Mouse (Mus musculus) MEL (cell line): ENCODE data around the gene Plekhg4. TPM values are rescaled to one million over a fixed set of nuclear protein-coding genes. Genes with fewer than 3 reads are reported as not detected.
A peak's percentile ranks its signal among the peaks of the same experiment; 100 is the strongest.

Source experiments
- DNase-seq: peaks from one replicate; pipeline ENCODE4 v3.0.0; 2011; ENCODE audit warnings: low read depth, low spot score
- H3K27ac ChIP-seq: 2 replicates; pipeline ENCODE4 v1.5.1; 2012; ENCODE audit warnings: low read depth, mild to moderate bottlenecking, control low read depth, low read length, moderate library complexity; ENCODE audit not compliant: control insufficient read depth
- H3K27me3 ChIP-seq, 2 experiments: fragments of 150-350 bp in 1 of 2; sonication (generic) in 1 of 2; 2 replicates each; pipeline ENCODE4 v1.6.1; 2012; ENCODE audit warnings: low read length in 2 of 2, mild to moderate bottlenecking in 2 of 2, improper control_type of control experiment in 1 of 2, moderate library complexity in 1 of 2; ENCODE audit not compliant: insufficient read depth in 2 of 2, control insufficient read depth in 1 of 2
- H3K36me3 ChIP-seq, 2 experiments: 2 replicates each; pipeline ENCODE4 v1.6.1; 2012 to 2014; ENCODE audit warnings: low read length in 2 of 2, improper control_type of control experiment in 1 of 2, inconsistent platforms in 1 of 2, mild to moderate bottlenecking in 1 of 2; ENCODE audit not compliant: insufficient read depth in 2 of 2, control insufficient read depth in 1 of 2
- H3K4me1 ChIP-seq, 2 experiments: fragments of 150-350 bp in 1 of 2; sonication (generic) in 1 of 2; 2 replicates each; pipeline ENCODE4 v1.6.1; 2012; ENCODE audit warnings: low read length in 2 of 2, improper control_type of control experiment in 1 of 2, mild to moderate bottlenecking in 1 of 2; ENCODE audit not compliant: insufficient read depth in 2 of 2, control insufficient read depth in 1 of 2
- H3K4me3 ChIP-seq, 2 experiments: fragments of 150-350 bp in 1 of 2; sonication (generic) in 1 of 2; 2 replicates each; pipeline ENCODE4 v1.5.1; 2012; ENCODE audit warnings: low read depth in 2 of 2, low read length in 2 of 2, mild to moderate bottlenecking in 2 of 2, moderate library complexity in 2 of 2, control low read depth in 1 of 2, improper control_type of control experiment in 1 of 2; ENCODE audit not compliant: control insufficient read depth in 1 of 2, insufficient read depth in 1 of 2
- H3K79me2 ChIP-seq: 2 replicates; pipeline ENCODE4 v1.6.1; 2012; ENCODE audit warnings: mild to moderate bottlenecking, low read length, moderate library complexity; ENCODE audit not compliant: control insufficient read depth, poor library complexity, insufficient read depth
- H3K9ac ChIP-seq: 2 replicates; pipeline ENCODE4 v1.6.1; 2012; ENCODE audit warnings: low read depth, mild to moderate bottlenecking, control low read depth, low read length, moderate library complexity; ENCODE audit not compliant: control insufficient read depth, poor library complexity, severe bottlenecking
- H3K9me3 ChIP-seq: fragments of 150-350 bp; sonication (generic); replicated peaks from 2 replicates; pipeline ENCODE4 v1.6.1; 2012; ENCODE audit warnings: mild to moderate bottlenecking, low read length, improper control_type of control experiment, moderate library complexity; ENCODE audit not compliant: insufficient read depth
- BHLHE40 ChIP-seq: IDR thresholded peaks from 2 replicates; pipeline ENCODE4 v1.6.1; 2012; ENCODE audit warnings: low read depth, mild to moderate bottlenecking, inconsistent platforms, low read length, improper control_type of control experiment, borderline replicate concordance
- CHD2 ChIP-seq: IDR thresholded peaks from 2 replicates; pipeline ENCODE4 v1.6.1; 2011; ENCODE audit warnings: low read length, improper control_type of control experiment
- CTCF ChIP-seq, 3 experiments: IDR thresholded peaks in 2 of 3; conservative IDR thresholded peaks in 1 of 3; 2 replicates each; pipeline ENCODE4 v1.5.1; 2011 to 2012; ENCODE audit warnings: low read length in 3 of 3, low read depth in 2 of 3, mild to moderate bottlenecking in 2 of 3, improper control_type of control experiment in 1 of 3, inconsistent platforms in 1 of 3, mixed read lengths in 1 of 3, moderate library complexity in 1 of 3; ENCODE audit not compliant: control insufficient read depth in 1 of 3, insufficient read depth in 1 of 3, poor library complexity in 1 of 3, severe bottlenecking in 1 of 3
- EP300 ChIP-seq, 2 experiments: IDR thresholded peaks; 2 replicates each; pipeline ENCODE4 v1.6.1; 2011; ENCODE audit warnings: improper control_type of control experiment in 2 of 2, low read length in 2 of 2, low read depth in 1 of 2, mild to moderate bottlenecking in 1 of 2
- ETS1 ChIP-seq: IDR thresholded peaks from 2 replicates; pipeline ENCODE4 v1.6.1; 2012; ENCODE audit warnings: low read depth, mild to moderate bottlenecking, inconsistent platforms, low read length, improper control_type of control experiment, moderate library complexity
- GABPA ChIP-seq: IDR thresholded peaks from 2 replicates; pipeline ENCODE4 v1.6.1; 2012; ENCODE audit warnings: low read depth, mild to moderate bottlenecking, inconsistent platforms, low read length, improper control_type of control experiment, moderate library complexity
- GATA1 ChIP-seq: IDR thresholded peaks from 2 replicates; pipeline ENCODE4 v1.6.1; 2011; ENCODE audit warnings: low read depth, low read length, improper control_type of control experiment
- JUND ChIP-seq: IDR thresholded peaks from 2 replicates; pipeline ENCODE4 v1.6.1; 2011; ENCODE audit warnings: low read depth, mild to moderate bottlenecking, improper control_type of control experiment, low read length
- MEF2A ChIP-seq: IDR thresholded peaks from 2 replicates; pipeline ENCODE4 v1.6.1; 2014; ENCODE audit warnings: low read depth, mild to moderate bottlenecking, inconsistent platforms, low read length, improper control_type of control experiment; ENCODE audit not compliant: poor library complexity, insufficient replicate concordance, severe bottlenecking; ENCODE audit errors: extremely low read depth
- MXI1 ChIP-seq: IDR thresholded peaks from 2 replicates; pipeline ENCODE4 v1.6.1; 2011; ENCODE audit warnings: mild to moderate bottlenecking, low read depth, low read length, improper control_type of control experiment
- MYC ChIP-seq: IDR thresholded peaks from 2 replicates; pipeline ENCODE4 v1.6.1; 2011; ENCODE audit warnings: low read depth, mild to moderate bottlenecking, low read length, improper control_type of control experiment, moderate library complexity
- NELFE ChIP-seq: IDR thresholded peaks from 2 replicates; pipeline ENCODE4 v1.6.1; 2011; ENCODE audit warnings: low read depth, low read length, improper control_type of control experiment
- NRF1 ChIP-seq: IDR thresholded peaks from 2 replicates; pipeline ENCODE4 v1.6.1; 2014; ENCODE audit warnings: low read depth, mild to moderate bottlenecking, inconsistent platforms, low read length, improper control_type of control experiment, moderate library complexity; ENCODE audit not compliant: poor library complexity, insufficient read depth, severe bottlenecking
- POLR2A ChIP-seq, 2 experiments: IDR thresholded peaks; 2 replicates each; pipeline ENCODE4 v1.6.1; 2011 to 2012; ENCODE audit warnings: low read length in 2 of 2, mild to moderate bottlenecking in 2 of 2, control low read depth in 1 of 2, improper control_type of control experiment in 1 of 2, low read depth in 1 of 2, moderate library complexity in 1 of 2; ENCODE audit not compliant: control insufficient read depth in 1 of 2, insufficient read depth in 1 of 2, poor library complexity in 1 of 2
- POLR2AphosphoS2 ChIP-seq: IDR thresholded peaks from 2 replicates; pipeline ENCODE4 v1.6.1; 2011; ENCODE audit warnings: low read length, improper control_type of control experiment
- POLR2AphosphoS5 ChIP-seq: IDR thresholded peaks from 2 replicates; pipeline ENCODE4 v1.6.1; 2012; ENCODE audit warnings: low read depth, borderline replicate concordance, mild to moderate bottlenecking, inconsistent platforms, low read length, moderate library complexity, mixed read lengths
- RAD21 ChIP-seq: IDR thresholded peaks from 2 replicates; pipeline ENCODE4 v1.6.1; 2011; ENCODE audit warnings: mild to moderate bottlenecking, low read depth, low read length, improper control_type of control experiment
- RCOR1 ChIP-seq: IDR thresholded peaks from 2 replicates; pipeline ENCODE4 v1.6.1; 2012; ENCODE audit warnings: low read depth, mild to moderate bottlenecking, inconsistent platforms, low read length, improper control_type of control experiment
- SIN3A ChIP-seq: IDR thresholded peaks from 2 replicates; pipeline ENCODE4 v1.6.1; 2012; ENCODE audit warnings: low read length, improper control_type of control experiment, inconsistent platforms
- TAL1 ChIP-seq: IDR thresholded peaks from 2 replicates; pipeline ENCODE4 v1.6.1; 2012; ENCODE audit warnings: mild to moderate bottlenecking, inconsistent platforms, low read length, moderate library complexity, mixed read lengths
- TBP ChIP-seq: IDR thresholded peaks from 2 replicates; pipeline ENCODE4 v1.8.0; 2011; ENCODE audit warnings: low read depth, low read length, improper control_type of control experiment
- UBTF ChIP-seq: IDR thresholded peaks from 2 replicates; pipeline ENCODE4 v1.6.1; 2012; ENCODE audit warnings: low read depth, mild to moderate bottlenecking, inconsistent platforms, low read length, improper control_type of control experiment, moderate library complexity, borderline replicate concordance; ENCODE audit not compliant: insufficient read depth
- USF1 ChIP-seq: IDR thresholded peaks from 2 replicates; pipeline ENCODE4 v1.6.1; 2014; ENCODE audit warnings: low read depth, mild to moderate bottlenecking, inconsistent platforms, low read length, improper control_type of control experiment, moderate library complexity
- ZC3H11A ChIP-seq: IDR thresholded peaks from 2 replicates; pipeline ENCODE4 v1.6.1; 2012; ENCODE audit warnings: low read depth, mild to moderate bottlenecking, inconsistent platforms, low read length, improper control_type of control experiment
- ZMIZ1 ChIP-seq: IDR thresholded peaks from 2 replicates; pipeline ENCODE4 v1.6.1; 2012; ENCODE audit warnings: low read depth, mild to moderate bottlenecking, inconsistent platforms, low read length, improper control_type of control experiment, moderate library complexity
- ZNF384 ChIP-seq: IDR thresholded peaks from 2 replicates; pipeline ENCODE4 v1.6.1; 2012; ENCODE audit warnings: low read depth, mild to moderate bottlenecking, inconsistent platforms, low read length, improper control_type of control experiment
- polyA plus RNA-seq, 2 experiments: library from polyadenylated mRNA; stranded (reverse) in 1 of 2; unstranded in 1 of 2; fragments of >175 nt in 1 of 2; fragments of >200 nt in 1 of 2; gene quantifications; 2 replicates each; pipeline versions ENCODE4 v1.2.1 to v1.2.4; 2012; ENCODE audit warnings: low replicate concordance in 2 of 2, low read depth in 1 of 2; ENCODE audit not compliant: insufficient read length in 2 of 2, insufficient read depth in 1 of 2, missing spikeins in 1 of 2
- total RNA-seq: library from RNA; depleted of rRNA; stranded (reverse); fragments of 300-350 nt; gene quantifications from 2 replicates; pipeline ENCODE4 v1.2.3, GENCODE M21; 2012

Gene Plekhg4
- total and polyA plus RNA-seq, 3 experiments = 0.10 TPM; not detected in 2

DNA sequence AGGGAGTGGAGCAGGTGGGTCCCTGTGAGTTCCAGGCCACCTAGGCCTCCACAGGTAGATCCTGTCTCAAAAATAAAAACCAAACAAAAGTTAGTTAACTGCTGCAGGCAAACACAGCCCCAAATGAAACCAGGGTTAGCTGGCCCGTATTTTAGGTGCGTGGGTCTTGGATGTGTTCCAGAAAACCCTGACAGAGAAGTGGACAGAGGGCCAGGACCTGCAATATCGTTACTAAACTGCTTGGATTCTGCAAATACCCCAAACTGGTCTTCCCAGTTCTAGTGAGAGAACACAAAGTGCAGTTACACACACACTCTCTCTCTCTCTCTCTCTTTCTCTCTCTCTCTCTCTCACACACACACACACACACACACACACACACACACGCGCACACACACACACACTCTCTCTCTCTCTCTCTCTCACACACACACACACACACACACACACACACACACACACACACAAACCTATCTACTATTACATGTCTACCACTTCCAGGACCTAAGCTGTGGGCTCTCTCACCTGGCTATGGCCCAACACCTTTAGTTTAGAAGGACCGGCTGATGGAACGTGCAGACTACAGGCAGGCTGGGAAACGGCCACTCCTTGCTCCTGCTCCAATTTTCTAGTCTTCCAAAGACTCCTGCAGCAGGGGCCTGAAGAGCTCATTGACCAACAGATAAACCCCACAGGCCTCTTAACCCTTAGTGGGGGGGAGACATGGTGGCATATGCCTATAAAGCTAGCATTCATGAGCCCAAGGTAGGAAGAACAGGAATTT lies 29.1 kb upstream of the Plekhg4 start:
- no peak for TF ChIP-seq MYC
- no peak for TF ChIP-seq GATA1
- TF ChIP-seq NELFE = no peak
- TF ChIP-seq POLR2A (IDR thresholded peaks at IDR 0.05; ENCODE audit: control insufficient read depth in 1 of 2, insufficient read depth in 1 of 2, low read depth in 1 of 2, low read length in 2 of 2, poor library complexity in 1 of 2) = no peak
- Histone ChIP-seq H3K27me3 (peaks cover 1 to 2% of the 10 kb centered on the region in 2 experiments; a peak in 1 of 4 replicates), H3K9ac (no peak overlapping the region), H3K27ac (peak overlapping the region; percentile 30), H3K9me3 (no peaks in the 10 kb centered on the region), H3K36me3 (peaks cover 0 to 44% of the 10 kb centered on the region in 2 experiments; a peak in 2 of 4 replicates), H3K4me1 (peaks cover 18 to 62% of the 10 kb centered on the region in 2 experiments), H3K79me2 (peaks cover 4% of the 10 kb centered on the region; the same call in 1 of the 2 replicates), H3K4me3 (no peak overlapping the region)
- no peak for DNase-seq

DNA sequence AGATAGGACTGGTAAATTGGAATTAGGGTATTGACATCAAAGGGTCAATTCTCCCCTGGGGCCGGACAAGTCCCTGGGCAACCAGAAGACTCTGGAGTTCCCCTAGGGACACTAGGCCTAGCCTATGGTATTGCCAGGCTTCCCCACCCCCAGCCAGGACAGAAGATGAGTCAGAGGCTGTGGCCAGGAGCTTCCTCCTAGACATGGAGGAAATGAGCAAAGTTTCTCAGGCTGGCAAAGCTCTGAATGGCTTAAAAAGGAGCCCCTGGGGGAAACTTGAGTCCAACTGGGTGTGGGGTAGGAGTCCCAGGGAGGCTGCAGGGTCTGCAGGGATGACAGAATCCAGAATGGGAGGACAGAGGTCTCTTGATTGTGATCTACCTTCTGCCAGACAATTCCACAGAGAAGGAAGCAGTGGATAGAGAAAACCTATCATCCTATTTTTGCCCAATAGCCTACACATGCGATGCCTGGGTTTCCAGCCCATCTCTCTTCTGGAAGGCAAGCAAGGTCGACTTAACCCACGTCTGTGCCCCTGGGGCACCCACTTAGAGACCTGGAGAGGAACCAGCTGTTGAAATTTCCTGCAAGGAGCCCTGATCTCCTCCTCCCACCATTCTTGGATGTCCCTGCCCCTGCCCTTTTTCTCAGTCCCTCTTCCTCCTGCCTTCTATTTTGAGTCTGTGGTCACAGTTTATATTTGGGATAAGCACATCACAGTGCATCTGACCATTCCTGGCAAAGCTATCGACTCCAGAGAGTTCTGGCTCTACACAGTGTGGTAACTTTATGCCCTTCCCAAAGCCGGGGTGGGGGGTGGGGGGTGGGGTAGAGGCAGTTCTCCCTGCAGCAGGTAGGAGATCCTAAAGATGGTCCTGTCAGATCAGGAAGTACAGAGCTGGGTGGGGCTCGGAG lies 27.8 kb upstream of the Plekhg4 start:
- Histone ChIP-seq H3K36me3 (peaks cover 0 to 35% of the 10 kb centered on the region in 2 experiments; a peak in 2 of 4 replicates), H3K27ac (peak overlapping the region; percentile 57), H3K27me3 (peaks cover 4 to 11% of the 10 kb centered on the region in 2 experiments; a peak in 3 of 4 replicates), H3K9ac (peak overlapping the region; percentile 17), H3K4me3 (no peak overlapping the region), H3K79me2 (peaks cover 4% of the 10 kb centered on the region; the same call in 1 of the 2 replicates), H3K9me3 (no peaks in the 10 kb centered on the region), H3K4me1 (peaks cover 15 to 54% of the 10 kb centered on the region in 2 experiments)
- DNase-seq = peak; percentile 71
- TF ChIP-seq SIN3A (no peak), USF1 (no peak), RCOR1 (0 out of 2 replicates have a peak, but pooled peaks have one; percentile 39), MXI1 (no peak), EP300 (IDR thresholded peaks at IDR 0.05; ENCODE audit: low read depth in 1 of 2, low read length in 2 of 2) (peak; percentile 37 to 55; a peak in 2 of 4 replicates), BHLHE40 (no peak), ZNF384 (no peak), JUND (peak; percentile 80; the same call in 1 of the 2 replicates), GABPA (no peak), POLR2AphosphoS5 (no peak), NRF1 (no peak), RAD21 (no peak), POLR2A (IDR thresholded peaks at IDR 0.05; ENCODE audit: control insufficient read depth in 1 of 2, insufficient read depth in 1 of 2, low read depth in 1 of 2, low read length in 2 of 2, poor library complexity in 1 of 2) (no peak), GATA1 (no peak), ZC3H11A (no peak), TAL1 (no peak), NELFE (no peak), MYC (no peak), ZMIZ1 (no peak), TBP (no peak), POLR2AphosphoS2 (no peak), MEF2A (no peak), CHD2 (peak; percentile 35), ETS1 (peak; percentile 54; the same call in 1 of the 2 replicates), UBTF (no peak), CTCF (IDR thresholded peaks at IDR 0.05 in 2 of 3, conservative IDR thresholded peaks at IDR 0.05 in 1 of 3; ENCODE audit: control insufficient read depth in 1 of 3, insufficient read depth in 1 of 3, low read depth in 2 of 3, low read length in 3 of 3, poor library complexity in 1 of 3, severe bottlenecking in 1 of 3) (no peak)
